Mouse (Mus musculus) gastrocnemius, postnatal 25 days (tissue): Measurements from ENCODE around the gene Acsf3. TPM values are rescaled to one million over a fixed set of nuclear protein-coding genes. Genes with fewer than 3 reads are reported as not detected.
A peak's percentile ranks its signal among the peaks of the same experiment; 100 is the strongest.

Experiments
- DNase-seq: peaks from one replicate; pipeline ENCODE4 v3.0.0; 2022
- total RNA-seq, 2 experiments: library from RNA; stranded (reverse); gene quantifications; 1 replicate in 1 of 2; 2 replicates in 1 of 2; pipeline ENCODE4 v1.2.3; 2021

Acsf3 gene
- total RNA-seq, 2 experiments from 2014 or later, result 12.9 to 13.3 TPM

DNA sequence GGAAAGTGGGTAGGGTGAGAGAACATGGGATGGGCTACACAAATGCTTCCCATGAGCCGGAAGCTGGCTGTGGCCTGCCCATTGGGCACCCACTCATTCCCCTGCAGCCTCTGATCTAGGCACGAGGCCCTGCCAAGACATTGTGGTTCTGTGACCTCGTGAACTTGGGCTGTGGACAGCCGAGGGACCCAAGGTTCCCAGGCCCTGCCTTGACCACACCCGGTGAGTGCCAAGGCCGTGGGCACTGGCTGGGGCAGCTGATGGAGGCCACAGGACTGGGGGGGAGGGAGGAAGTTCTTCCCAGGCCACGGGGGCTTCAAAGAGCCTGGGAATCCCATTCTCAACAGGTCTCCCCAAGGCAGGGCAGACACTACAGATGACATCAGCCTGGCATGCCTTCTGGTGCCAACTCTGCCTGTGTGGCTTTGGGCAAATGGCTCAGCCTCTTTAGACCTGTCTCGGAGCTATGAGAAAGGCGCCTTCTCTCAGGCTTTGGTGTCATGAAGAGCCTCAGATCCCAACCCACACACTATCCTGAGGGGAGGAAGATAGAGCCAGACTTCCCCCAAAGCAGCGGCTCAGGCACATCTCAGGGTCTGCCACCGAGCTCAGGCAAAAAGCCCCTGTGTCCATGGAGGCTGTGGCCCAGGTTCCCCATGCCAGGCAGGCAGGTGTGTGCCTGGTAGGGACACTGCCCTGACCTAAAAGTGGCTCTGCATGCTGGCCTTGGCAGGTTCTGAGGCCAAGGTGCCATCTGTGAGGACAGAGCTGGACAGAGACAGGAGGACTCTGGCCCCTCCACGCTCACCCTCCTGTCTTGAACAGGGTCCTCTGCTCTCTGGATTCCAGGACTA lies 76.6 kb downstream of the Acsf3 start:
- peak; percentile 30 for DNase-seq

DNA sequence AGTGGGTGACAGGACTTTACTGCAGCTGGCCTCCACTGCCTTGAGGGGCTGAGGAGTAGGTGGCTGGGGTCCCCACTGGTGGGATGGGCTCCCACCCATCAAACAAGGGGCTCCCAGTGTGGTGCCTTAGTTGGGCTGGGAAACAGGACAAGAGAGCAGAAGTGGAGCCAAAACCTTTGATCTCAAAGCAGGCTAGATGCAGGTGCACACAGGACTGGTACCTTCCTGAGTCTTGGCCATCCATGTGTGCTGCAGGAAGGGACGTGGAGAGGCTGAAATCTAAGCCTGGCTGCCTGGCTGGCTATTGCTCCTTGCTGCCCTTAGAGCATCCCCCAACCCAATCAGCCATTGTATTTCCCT lies 77.2 kb downstream of the Acsf3 start:
- no peak for DNase-seq

DNA sequence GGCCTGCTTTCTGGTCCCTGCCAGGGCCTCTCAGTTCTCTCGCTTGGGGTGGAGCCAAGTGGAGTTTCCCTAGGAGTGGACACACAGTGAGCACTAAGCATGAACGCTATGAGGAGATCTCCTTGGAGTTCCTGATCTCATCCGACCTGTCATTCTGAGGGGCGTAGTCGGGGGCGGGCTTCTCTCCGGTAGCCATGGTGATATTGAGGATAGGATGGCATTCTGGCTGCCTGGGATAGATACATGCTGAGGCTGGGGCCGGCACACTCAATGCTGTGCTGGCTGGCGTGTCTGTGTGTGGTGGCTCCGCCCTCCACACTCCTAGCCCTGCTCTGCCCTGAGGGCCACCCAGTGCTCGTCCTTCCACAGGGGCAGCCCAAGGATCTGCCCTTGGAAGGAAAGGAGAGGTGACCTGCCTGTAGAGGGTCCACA lies 78.1 kb downstream of the Acsf3 start:
- DNase-seq, result peak; percentile 39

DNA sequence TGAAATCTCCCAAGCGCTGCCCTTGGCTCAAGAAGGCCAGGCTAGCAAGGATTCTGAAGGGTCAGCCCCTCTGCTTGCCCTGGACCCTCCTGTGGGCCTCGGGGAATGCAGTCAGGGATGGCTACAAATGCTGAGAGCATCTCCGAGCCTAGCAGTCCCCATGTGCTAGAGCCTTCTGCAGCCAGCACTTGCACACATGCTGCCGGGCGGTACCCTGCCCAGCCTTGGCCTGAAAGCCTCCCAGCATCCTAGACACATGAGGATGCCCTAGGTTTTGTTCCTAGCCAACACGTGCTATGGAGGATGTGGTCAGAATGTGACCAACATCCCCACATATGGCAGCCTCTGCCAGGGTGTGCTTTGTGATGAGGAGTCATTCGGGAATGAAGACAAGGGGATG lies 79.1 kb downstream of the Acsf3 start:
- DNase-seq, result no peak

DNA sequence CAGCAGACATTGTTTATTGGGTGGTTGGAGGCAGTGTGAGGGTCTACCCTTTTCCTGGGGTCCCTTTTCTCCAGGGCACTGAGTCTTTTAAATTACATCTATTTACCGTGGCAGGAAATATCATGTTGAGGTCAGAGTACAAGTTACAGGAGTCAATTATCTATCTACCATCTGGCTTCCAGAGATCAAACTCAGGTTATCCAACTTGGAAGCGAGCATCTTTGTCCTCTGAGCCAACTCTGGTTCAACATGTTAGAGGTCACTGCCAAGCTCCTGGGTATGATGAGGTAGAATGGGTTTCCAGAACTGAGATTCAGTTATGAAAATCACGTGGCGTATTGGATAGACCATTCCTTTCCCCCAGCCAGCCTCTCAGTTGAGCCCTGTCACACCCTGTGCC lies 79.8 kb downstream of the Acsf3 start:
- DNase-seq, result no peak

DNA sequence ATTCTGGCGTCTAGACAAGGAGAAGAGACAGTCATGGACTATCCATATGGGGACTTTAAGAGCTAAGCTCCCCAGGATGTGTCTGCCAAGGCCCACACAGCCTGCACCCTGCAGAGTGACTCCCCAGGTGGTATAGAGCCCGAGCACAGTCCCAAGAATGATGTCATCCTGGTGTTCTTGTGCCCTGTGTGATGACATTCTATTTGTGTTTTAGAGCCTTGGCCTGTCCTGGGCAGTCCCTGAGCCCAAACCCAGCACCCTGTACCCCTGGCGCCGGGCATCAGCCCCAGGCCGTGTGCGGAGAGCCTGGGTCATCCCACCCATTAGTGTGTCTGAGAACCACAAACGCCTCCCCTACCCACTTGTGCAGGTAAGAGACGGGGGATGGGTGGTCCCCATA lies 81.0 kb downstream of the Acsf3 start:
- DNase-seq, result no peak

DNA sequence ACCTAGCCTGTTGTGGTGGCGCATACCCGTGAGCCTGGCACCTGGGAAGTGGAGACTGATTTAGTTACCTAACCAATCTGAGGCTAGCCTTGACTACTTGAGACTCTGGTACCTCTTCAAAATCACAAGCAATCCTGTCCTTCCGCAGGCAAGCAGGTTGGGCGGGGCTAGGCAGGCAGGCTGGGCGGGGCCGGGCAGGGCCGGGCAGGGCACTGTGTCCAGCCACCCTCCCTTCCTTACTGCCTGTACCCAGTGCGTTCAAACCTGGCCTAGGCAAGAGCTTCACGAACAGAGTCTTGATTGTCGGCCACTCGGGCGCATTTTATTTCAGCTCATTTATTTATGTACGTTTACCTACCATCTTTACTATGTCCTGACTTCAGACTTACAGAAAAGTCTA lies 84.6 kb downstream of the Acsf3 start:
- no peak for DNase-seq

DNA sequence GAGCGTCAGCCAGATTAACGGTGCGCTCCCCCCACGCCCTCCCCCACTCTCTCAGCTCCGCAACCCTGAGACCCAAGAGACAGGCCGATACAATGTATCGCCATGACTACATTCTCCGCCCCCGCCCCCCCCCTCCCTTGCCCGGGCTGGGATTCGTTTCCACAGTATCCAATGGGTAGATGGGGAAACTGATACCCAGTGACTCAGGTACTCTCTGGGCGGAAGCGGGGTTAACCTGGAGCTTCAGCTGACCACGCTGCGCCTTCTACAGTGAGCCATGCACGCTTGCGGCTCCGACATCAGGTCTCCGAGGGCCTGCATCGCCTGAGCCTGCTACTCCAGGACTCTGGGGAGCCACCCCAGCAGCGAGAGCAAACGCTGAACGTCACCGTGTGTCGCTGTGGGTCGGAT lies 89.4 kb downstream of the Acsf3 start:
- DNase-seq, result no peak

DNA sequence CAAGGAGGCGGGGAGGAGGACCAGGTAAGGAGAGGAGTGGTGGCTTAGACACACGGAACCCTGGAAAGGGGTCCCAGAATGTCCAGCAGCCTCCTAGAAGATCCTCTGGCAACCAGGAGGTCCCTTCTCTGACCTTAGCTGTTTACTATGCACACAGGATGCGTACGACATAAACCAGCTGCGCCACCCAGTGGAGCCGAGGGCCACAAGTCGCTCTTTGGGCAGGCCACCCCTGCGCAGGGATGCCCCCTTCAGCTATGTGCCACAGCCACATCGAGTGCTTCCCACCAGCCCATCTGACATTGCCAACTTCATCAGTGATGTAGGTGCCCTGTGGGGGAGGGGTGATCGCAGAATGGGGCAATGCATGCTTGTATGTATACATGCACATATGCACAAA lies 90.2 kb downstream of the Acsf3 start:
- no peak for DNase-seq

DNA sequence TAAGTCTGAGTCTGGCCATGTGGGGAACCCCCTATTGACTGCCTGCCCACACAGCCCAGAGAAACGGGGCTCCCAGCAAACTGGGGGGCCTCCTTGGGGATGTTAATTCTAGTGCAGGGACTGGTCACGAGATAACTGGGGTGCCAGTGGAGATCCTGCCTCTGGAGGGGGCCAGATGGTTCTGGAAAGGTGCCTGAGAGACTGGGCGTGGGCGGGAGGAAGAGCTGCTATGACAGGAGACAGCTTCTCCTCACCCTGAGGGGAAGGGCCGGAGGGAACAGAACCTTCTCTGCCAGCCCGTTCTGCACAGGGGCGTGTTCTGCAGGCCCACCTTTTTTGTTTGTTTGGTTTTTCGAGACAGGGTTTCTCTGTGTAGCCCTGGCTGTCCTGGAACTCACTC lies 90.9 kb downstream of the Acsf3 start:
- no peak for DNase-seq

Other genes starting within 250 kb of the Acsf3 start
- 10 to 100 TPM; 12.3 to 14.0 TPM for gene Piezo1, start 224.2 kb upstream of the Acsf3 start, total RNA-seq
- 1 to 10 TPM in 1 of 2 experiments, under 1 TPM in 1; 0.82 to 1.1 TPM for gene Cdt1, start 207.5 kb upstream of the Acsf3 start, total RNA-seq
- 10 to 100 TPM; 35.7 to 36.9 TPM for gene Aprt, start 198.6 kb upstream of the Acsf3 start, total RNA-seq
- 1 to 10 TPM; 1.3 to 1.8 TPM for gene Galns, start 164.0 kb upstream of the Acsf3 start, total RNA-seq
- 10 to 100 TPM; 37.9 to 40.3 TPM for gene Trappc2l, start 163.8 kb upstream of the Acsf3 start, total RNA-seq
- not detected for gene Pabpn1l, start 152.7 kb upstream of the Acsf3 start, total RNA-seq
- 10 to 100 TPM; 19.0 to 27.8 TPM for gene Cbfa2t3, start 76.4 kb upstream of the Acsf3 start, total RNA-seq
- gene Cdh15, start 72.5 kb downstream of the Acsf3 start, total RNA-seq, result 10 to 100 TPM; 16.5 to 17.2 TPM